Mouse (Mus musculus) bone marrow macrophage, adult 2 months (primary cell): ENCODE data around the gene Grin2c. TPM values are rescaled to one million over a fixed set of nuclear protein-coding genes. Genes with fewer than 3 reads are reported as not detected.
A peak's percentile ranks its signal among the peaks of the same experiment; 100 is the strongest.

ENCODE experiments used
- H3K27ac ChIP-seq: 2 replicates; pipeline ENCODE4 v1.5.1; 2012; ENCODE audit warnings: low read depth, low read length; ENCODE audit not compliant: insufficient read depth
- H3K4me1 ChIP-seq: 2 replicates; pipeline ENCODE4 v1.6.1; 2012; ENCODE audit warnings: low read length; ENCODE audit not compliant: control insufficient read depth, insufficient read depth
- H3K4me3 ChIP-seq: 2 replicates; pipeline ENCODE4 v1.5.1; 2012; ENCODE audit warnings: mild to moderate bottlenecking, low read length, moderate library complexity; ENCODE audit not compliant: insufficient read depth
- CTCF ChIP-seq: IDR thresholded peaks from 2 replicates; pipeline ENCODE4 v1.5.1; 2012; ENCODE audit warnings: low read depth, mild to moderate bottlenecking, low read length, moderate library complexity
- POLR2A ChIP-seq: IDR thresholded peaks from 2 replicates; pipeline ENCODE4 v1.6.1; 2012; ENCODE audit warnings: mild to moderate bottlenecking, low read depth, low read length, borderline replicate concordance
- polyA plus RNA-seq: library from polyadenylated mRNA; stranded (reverse); fragments of >200 nt; gene quantifications from 2 replicates; pipeline ENCODE4 v1.2.4, GENCODE M21; 2012; ENCODE audit not compliant: missing spikeins, insufficient read depth, insufficient read length

The Grin2c gene
- not detected in 2 replicates for polyA plus RNA-seq

DNA sequence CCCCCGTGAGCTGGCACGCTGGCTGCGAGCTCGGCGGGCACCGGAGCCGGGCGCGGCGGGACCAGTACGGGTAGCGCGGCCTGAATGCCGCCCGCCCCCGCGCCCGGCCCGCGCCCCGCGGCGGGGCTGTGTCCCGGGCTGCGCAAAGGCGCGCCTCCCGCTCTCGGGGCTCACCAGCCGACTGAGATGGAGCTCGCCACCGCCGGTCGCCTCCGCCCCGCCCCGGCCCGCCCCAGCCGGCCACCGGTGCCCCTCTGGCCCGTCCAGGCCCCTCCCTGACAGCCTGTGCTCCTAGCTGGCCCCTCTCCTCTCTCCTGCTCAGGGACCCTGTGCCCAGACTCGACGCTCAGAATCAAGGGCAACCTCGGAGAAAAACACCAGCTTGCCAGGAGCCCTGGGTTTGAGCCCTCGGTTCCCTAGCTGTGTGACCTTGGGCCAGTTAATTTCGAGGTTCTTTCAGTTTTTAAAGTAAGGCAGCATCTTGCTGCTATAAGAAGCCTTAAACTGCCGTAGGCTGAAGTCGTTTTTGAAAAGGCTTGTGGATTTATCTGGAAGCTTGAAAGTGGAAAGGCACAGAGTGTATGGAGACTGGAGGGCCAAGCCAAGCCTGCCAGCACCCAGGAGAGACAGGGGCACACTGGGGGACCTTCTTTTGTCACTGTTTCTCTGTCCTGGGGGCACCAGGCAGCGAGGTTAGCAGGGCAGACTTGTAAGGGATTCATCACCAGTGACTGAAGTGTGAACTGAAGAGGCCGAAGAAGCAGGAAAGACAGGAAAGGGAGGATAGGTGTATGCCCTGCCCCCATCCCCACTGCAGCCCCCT lies at the start of gene Grin2c:
Gene Grin2c (minus strand): TSS at position 183 of the 823 bp plus-strand sequence.
- Histone ChIP-seq H3K4me3 (no peak within 1 kb of the TSS; the same call in 1 of the 2 replicates), H3K4me1 (no peaks in the 10 kb centered on the region), H3K27ac (no peak within 1 kb of the TSS)
- TF ChIP-seq CTCF = no peak
- no peak for TF ChIP-seq POLR2A

DNA sequence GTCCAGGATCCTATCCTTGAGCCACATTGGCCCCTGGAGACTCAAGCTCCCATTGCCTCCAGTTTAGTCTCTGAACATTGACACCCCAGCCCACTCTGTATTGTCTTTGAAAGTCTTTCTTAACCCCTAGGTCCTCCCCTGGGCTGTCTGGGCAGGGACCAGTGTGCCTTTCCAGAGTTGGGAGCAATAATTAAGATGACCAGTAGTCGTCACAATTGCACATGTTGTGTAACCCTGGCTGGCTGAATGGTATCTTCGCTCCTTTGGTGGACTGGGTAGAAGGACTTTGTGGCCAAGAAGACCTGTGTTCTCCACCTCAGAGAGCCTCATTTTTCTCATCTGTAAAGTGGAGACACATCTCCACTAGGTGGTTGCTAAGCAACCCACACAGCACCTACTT lies 47.2 kb upstream of the Grin2c start:
- H3K27ac ChIP-seq = no peak overlapping the region
- TF ChIP-seq POLR2A (no peak), CTCF (no peak)
- H3K4me3 ChIP-seq = no peak overlapping the region
- H3K4me1 ChIP-seq = no peaks in the 10 kb centered on the region

DNA sequence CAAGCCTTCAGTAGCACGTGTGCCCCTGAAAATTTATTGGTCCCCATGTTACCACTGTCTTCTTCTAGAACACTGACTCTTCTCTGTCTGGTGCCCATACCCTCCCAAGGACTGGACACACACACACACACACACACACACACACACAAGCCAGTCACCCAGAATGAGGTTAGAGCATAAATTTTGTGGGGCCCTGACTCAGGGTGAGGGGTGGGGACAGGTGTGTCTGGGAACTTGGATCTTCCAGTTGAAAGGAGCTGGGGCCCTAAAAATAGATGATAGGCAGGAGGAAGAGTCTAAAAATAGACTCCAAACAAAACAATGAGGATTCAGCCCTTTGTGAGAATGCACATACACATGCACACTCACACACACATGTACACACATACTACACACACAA lies 41.7 kb upstream of the Grin2c start:
- Histone ChIP-seq H3K4me3 (no peak overlapping the region), H3K4me1 (no peaks in the 10 kb centered on the region), H3K27ac (no peak overlapping the region)
- TF ChIP-seq POLR2A (no peak), CTCF (no peak)

DNA sequence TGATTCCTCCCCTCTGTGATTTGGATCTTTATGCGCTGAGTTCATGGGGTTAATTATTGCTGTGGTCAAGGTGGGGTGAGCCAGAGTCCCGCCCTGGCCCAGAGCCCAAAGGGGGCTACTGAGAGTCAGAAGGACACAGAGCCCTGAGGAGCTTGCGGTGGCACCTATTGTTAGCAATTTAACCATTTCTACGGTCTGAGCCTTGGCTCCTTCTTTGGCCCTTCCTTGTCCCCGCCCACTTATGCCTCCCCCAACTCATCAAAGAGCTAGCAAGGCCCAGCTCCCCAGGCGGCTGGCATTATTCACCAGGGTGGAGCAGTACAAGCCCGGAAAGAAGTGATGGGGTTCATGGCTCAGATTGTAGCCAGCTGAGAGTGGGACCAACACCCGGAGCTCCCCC lies 39.8 kb upstream of the Grin2c start, which contains the start of gene Otop2:
Gene Otop2 (plus strand): TSS at position 301 of the 400 bp plus-strand sequence.
- Histone ChIP-seq H3K4me3 (no peak within 1 kb of the TSS), H3K4me1 (no peaks in the 10 kb centered on the region), H3K27ac (no peak within 1 kb of the TSS)

DNA sequence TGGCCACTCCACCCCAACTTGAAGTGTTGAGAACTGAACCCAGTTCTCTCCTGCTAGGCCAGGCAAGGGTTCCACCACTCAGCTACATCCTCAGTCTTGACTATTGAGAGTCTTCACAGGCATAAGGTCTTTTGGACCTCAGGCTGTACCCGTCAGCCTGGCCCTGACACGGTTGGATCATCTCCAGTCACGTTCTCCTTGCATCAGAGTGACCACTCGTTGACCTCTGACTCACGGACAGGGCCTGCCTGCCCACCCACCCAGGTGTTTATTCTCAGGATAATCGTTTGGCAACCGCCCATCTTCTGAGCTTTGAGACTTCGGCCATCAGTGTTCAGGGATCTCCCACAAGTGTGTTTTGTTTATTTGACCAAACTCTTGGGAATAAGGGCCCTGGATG lies 36.1 kb upstream of the Grin2c start:
- Histone ChIP-seq H3K4me3 (no peak overlapping the region), H3K4me1 (no peaks in the 10 kb centered on the region), H3K27ac (no peak overlapping the region)
- no peak for TF ChIP-seq POLR2A
- no peak for TF ChIP-seq CTCF

More for the DNA sequence above, 39.8 kb upstream of the Grin2c start, which contains the start of gene Otop2:
- TF ChIP-seq POLR2A = no peak
- no peak for TF ChIP-seq CTCF

DNA sequence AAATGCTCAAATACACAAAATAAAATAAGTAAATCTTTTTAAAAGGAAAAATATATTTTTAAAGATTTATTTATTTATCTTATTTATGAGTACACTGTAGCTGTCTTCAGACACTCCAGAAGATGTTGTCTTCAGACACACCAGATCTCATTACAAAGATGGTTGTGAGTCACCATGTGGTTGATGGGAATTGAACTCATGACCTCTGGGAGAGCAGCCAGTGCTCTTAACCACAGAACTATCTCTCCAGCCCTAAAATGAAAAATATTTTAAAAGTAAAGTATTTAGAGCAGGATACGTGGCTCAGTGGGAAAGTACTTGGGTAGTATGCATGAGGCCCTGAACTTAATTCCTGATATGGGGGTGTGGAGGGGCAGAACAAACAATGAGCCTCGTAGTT lies 34.3 kb upstream of the Grin2c start:
- TF ChIP-seq CTCF (no peak), POLR2A (no peak)
- Histone ChIP-seq H3K4me1 (peaks cover 3% of the 10 kb centered on the region; the same call in 1 of the 2 replicates), H3K4me3 (no peak overlapping the region), H3K27ac (no peak overlapping the region)

DNA sequence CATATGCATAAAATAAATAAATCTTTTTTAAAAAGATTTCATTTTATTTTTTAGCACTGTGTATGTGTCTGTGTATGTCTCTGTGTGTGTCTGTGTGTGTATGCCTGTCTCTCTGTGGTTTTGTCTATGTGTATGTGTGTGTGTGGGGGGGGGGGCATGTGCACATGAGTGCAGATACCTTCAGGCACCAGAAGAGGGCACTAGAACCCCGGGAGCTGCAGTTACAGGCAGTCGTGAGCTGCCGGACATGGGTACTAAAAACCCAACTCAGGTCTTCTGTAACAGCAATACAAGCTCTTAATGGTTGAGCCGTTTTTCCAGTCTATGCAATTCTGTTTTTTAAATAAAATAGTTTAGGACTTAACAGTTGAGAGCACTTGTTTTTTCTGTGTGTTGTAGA lies 33.7 kb upstream of the Grin2c start:
- TF ChIP-seq POLR2A (no peak), CTCF (no peak)
- Histone ChIP-seq H3K4me3 (no peak overlapping the region), H3K27ac (no peak overlapping the region), H3K4me1 (peaks cover 3% of the 10 kb centered on the region; the same call in 1 of the 2 replicates)

DNA sequence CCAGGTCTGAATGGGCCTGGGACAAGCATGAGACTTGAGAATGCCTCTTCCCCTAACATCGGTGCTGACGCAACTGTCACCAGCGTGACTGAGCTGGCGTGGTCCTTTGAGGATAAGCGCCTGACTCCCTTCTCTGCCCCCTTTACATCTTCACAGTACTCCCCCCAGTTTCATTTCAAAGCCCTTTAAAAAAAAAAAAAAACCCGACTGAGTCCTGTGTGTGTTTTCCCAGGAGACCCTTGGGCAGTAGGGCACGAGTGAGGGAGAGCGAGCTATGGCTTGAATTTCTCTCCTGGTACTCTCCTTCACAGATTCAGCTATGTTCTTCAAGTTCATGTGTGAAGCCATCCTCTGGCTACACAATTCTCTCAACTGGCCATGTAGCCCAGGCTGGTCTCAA lies 31.1 kb upstream of the Grin2c start:
- peaks cover 3% of the 10 kb centered on the region; the same call in 1 of the 2 replicates for H3K4me1 ChIP-seq
- no peak overlapping the region for H3K27ac ChIP-seq
- TF ChIP-seq CTCF (no peak), POLR2A (no peak)
- no peak overlapping the region for H3K4me3 ChIP-seq

DNA sequence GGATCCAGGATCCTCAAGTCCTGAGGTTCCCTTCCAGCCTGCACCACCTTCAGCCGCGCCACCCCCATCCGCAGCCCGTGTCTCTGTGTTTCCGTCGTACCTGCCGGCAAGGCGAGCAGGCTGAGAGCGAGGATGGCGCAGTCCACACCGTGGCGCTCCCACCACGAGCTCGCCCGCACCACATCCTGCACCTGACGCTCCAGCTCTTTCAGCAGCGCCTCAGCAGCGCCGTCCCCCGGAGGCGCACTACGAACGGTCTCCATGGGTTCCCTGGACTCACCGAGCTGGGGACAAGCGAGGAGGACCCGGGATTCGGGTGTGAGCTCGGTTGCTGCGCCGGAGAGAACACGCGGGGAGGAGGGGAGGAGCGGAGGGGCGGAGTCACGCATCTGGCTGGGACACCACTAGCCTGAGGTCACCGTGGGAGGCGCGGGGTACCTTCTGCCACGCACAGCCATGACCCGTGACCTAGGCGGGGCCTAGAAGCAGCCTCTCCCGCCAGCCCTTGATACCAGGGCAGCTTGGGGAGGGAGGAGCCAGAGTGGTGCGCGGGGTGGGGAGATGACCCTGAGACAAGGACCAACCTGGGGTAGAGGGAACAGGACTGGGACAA lies 30.3 kb upstream of the Grin2c start, which contains the start of gene Fads6:
Gene Fads6 (minus strand): TSS at position 450 of the 613 bp plus-strand sequence.
- H3K4me1 ChIP-seq = peaks cover 3% of the 10 kb centered on the region; the same call in 1 of the 2 replicates
- H3K4me3 ChIP-seq = peak within 1 kb of the TSS; percentile 69
- no peak for TF ChIP-seq CTCF
- no peak for TF ChIP-seq POLR2A
- no peak within 1 kb of the TSS for H3K27ac ChIP-seq

DNA sequence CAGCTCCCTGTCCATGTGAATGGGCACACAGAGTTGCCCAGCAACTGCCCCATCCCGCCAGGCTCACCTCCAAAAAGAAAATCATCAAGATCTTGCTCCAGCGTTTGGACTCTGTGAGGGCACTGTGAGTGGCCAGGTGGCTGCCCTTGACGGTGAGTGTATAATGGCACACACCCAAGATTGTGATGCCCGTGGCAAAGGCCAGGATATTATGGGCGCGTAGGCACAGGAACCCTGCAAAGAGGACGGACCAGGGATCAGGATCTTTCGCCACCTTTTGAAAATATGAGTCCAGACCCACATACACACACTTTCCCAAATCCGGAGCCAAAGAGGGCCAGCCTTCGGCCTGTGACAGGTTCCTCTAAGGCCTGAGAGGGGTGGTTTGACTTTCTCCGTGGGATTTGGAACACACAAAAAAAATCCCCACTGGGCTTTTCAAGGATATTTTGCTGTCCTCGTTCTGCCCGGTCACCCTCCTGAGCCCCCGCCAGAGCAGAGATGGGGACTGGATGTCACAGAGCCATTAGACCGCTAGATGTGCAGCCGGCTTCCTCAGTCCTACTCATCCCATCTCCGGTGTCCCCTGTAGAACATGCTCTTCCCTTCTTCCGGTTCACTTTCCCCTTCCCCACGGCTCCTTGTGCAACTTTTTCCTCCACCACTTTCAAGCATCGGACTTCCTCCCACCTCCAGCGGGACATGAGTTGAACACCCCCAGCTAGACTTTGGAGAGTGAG lies 29.6 kb upstream of the Grin2c start:
- no peak for TF ChIP-seq POLR2A
- TF ChIP-seq CTCF = no peak
- Histone ChIP-seq H3K4me3 (peak overlapping the region; percentile 69), H3K27ac (no peak overlapping the region), H3K4me1 (peaks cover 7% of the 10 kb centered on the region)
